ENCODE assay signal across 10 mouse cellular contexts in the genomic region with DNA sequence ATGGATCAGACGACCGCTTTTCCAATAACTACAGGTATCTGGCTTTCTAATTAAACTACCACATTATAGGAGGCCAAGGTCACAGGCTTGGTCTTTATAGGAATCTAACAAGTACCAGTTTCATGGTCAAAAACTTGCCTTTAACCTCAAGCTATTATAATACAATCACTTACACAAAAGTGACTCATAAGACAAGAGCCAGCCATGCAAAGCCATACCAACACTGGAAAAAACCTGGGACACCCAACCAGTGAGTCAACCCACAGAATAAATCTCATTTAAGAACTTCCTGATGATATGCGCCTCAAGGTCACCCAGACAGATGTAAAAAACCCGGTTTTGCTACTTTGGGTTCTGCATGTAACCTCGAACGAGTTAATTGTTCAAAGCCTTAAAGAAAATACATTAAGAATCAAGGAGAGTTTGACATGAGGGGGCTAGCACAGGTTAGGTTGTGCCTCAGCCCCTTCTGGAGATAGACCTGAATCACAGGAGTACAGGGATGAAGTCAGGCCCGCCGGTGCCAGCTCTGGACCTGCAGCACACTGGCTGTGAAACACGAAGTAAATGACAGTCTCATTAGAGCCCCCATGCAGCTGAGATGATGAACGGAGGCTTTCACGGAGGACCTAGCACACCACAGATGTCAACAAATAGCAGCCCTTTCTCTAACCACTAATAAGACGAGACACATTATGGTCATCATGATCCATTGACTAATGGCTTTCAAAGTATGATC. TPM values are rescaled to one million over a fixed set of nuclear protein-coding genes. Genes with fewer than 3 reads are reported as not detected.
DNase-seq lines count a peak whose midpoint lies in the region; ATAC-seq and TF ChIP-seq lines count a peak whose summit lies in the region.
"Had no signal": no experiment of that assay in that cellular context is flagged by ENCODE, and none has a peak within 500 bp of the region (broad histone marks: within the 10 kb centered on the region; RNA-seq: fewer than 3 reads in every experiment).

No protein-coding gene starts in this region.

- H3K27ac ChIP-seq in forebrain, embryonic 12.5 days, result no peak overlapping the region
- no peak overlapping the region for H3K27ac ChIP-seq in forebrain, embryonic 11.5 days (ENCODE audit: low read depth, low read length)
- H3K27ac ChIP-seq in forebrain, postnatal 0 days (ENCODE audit: low read depth, low read length), result no peak overlapping the region
- H3K27ac ChIP-seq in midbrain, embryonic 13.5 days, result no peak overlapping the region
- H3K27ac ChIP-seq: limb, embryonic 13.5 days had no signal

- no peak overlapping the region for H3K4me3 ChIP-seq in forebrain, embryonic 12.5 days (replicated peaks)
- H3K4me3 ChIP-seq in forebrain, embryonic 11.5 days (ENCODE audit: low read depth, low read length), result no peak overlapping the region
- peak overlapping the region; percentile 85 for H3K4me3 ChIP-seq in forebrain, postnatal 0 days (ENCODE audit: low read depth, low read length)
- peak overlapping the region; percentile 93 for H3K4me3 ChIP-seq in midbrain, embryonic 13.5 days (replicated peaks)
- H3K4me3 ChIP-seq: limb, embryonic 13.5 days had no signal

- 73% methylated on average over 12 of the region's 12 CpGs for WGBS in forebrain, embryonic 12.5 days
- 85% methylated on average over 12 of the region's 12 CpGs for WGBS in forebrain, embryonic 11.5 days
- 66% methylated on average over 12 of the region's 12 CpGs for WGBS in forebrain, postnatal 0 days
- WGBS in midbrain, embryonic 13.5 days, result 83% methylated on average over 12 of the region's 12 CpGs

- TF ChIP-seq CTCF in forebrain, postnatal 0 days (IDR thresholded peaks at IDR 0.05; ENCODE audit: low read depth), result no peak

- peaks cover 34% of the 10 kb centered on the region for H3K4me1 ChIP-seq in forebrain, embryonic 12.5 days
- H3K4me1 ChIP-seq in forebrain, embryonic 11.5 days (replicated peaks; ENCODE audit: control insufficient read depth, insufficient read depth, low read length), result peaks cover 9% of the 10 kb centered on the region; the same call in 1 of the 2 replicates
- H3K4me1 ChIP-seq in forebrain, postnatal 0 days (ENCODE audit: insufficient read depth), result peaks cover 13% of the 10 kb centered on the region
- H3K4me1 ChIP-seq in midbrain, embryonic 13.5 days (replicated peaks), result peaks cover 57% of the 10 kb centered on the region

- H3K9me3 ChIP-seq in forebrain, embryonic 12.5 days, result no peaks in the 10 kb centered on the region
- H3K9me3 ChIP-seq in forebrain, embryonic 11.5 days (ENCODE audit: control insufficient read depth, low read length), result no peaks in the 10 kb centered on the region
- H3K9me3 ChIP-seq in forebrain, postnatal 0 days (ENCODE audit: low read length), result no peaks in the 10 kb centered on the region
- H3K9me3 ChIP-seq in midbrain, embryonic 13.5 days, result no peaks in the 10 kb centered on the region
- H3K9me3 ChIP-seq: limb, embryonic 13.5 days had no signal

- H3K36me3 ChIP-seq in forebrain, embryonic 12.5 days (replicated peaks), result 0 out of 2 replicates have a peak, but pooled peaks cover 3% of the 10 kb centered on the region
- H3K36me3 ChIP-seq in forebrain, embryonic 11.5 days (ENCODE audit: control insufficient read depth, insufficient read depth, low read length), result no peaks in the 10 kb centered on the region
- no peaks in the 10 kb centered on the region for H3K36me3 ChIP-seq in forebrain, postnatal 0 days (ENCODE audit: insufficient read depth)
- 0 out of 2 replicates have a peak, but pooled peaks cover 4% of the 10 kb centered on the region for H3K36me3 ChIP-seq in midbrain, embryonic 13.5 days
- H3K36me3 ChIP-seq: limb, embryonic 13.5 days had no signal

- no peaks in the 10 kb centered on the region for H3K27me3 ChIP-seq in forebrain, embryonic 12.5 days
- H3K27me3 ChIP-seq in forebrain, embryonic 11.5 days (ENCODE audit: control insufficient read depth, insufficient read depth, low read length), result no peaks in the 10 kb centered on the region
- H3K27me3 ChIP-seq in forebrain, postnatal 0 days (ENCODE audit: insufficient read depth, low read length), result no peaks in the 10 kb centered on the region
- H3K27me3 ChIP-seq in midbrain, embryonic 13.5 days, result no peaks in the 10 kb centered on the region
- H3K27me3 ChIP-seq: limb, embryonic 13.5 days had no signal

- DNase-seq in forebrain, embryonic 11.5 days (ENCODE audit: low spot score), result no peak
- DNase-seq in 416B (ENCODE audit: low read depth), result peak; percentile 84
- no peak for DNase-seq in forebrain, postnatal 0 days
- no peak for DNase-seq in lung, adult 18-20 months
- no peak for DNase-seq in layer of hippocampus, adult 9-10 months (ENCODE audit: low spot score)
- no peak for DNase-seq in layer of hippocampus, postnatal 25 days (ENCODE audit: extremely low spot score in 1 of 2, low spot score in 1 of 2)

- no peak overlapping the region for H3K9ac ChIP-seq in forebrain, embryonic 12.5 days
- no peak overlapping the region for H3K9ac ChIP-seq in forebrain, embryonic 11.5 days (ENCODE audit: low read length)
- H3K9ac ChIP-seq in forebrain, postnatal 0 days, result 0 out of 2 replicates have a peak overlapping the region, but pooled peaks have one; percentile 34
- H3K9ac ChIP-seq in midbrain, embryonic 13.5 days (replicated peaks), result no peak overlapping the region
- H3K9ac ChIP-seq: limb, embryonic 13.5 days had no signal

- no peak for ATAC-seq in forebrain, embryonic 12.5 days (ENCODE audit: low FRiP score)
- no peak for ATAC-seq in forebrain, embryonic 11.5 days (replicated peaks; ENCODE audit: low FRiP score)
- no peak for ATAC-seq in forebrain, postnatal 0 days
- no peak for ATAC-seq in midbrain, embryonic 13.5 days
- ATAC-seq: intestine, embryonic 16.5 days had no signal

- H3K4me2 ChIP-seq in forebrain, embryonic 12.5 days, result peak overlapping the region; percentile 13
- H3K4me2 ChIP-seq in forebrain, embryonic 11.5 days (ENCODE audit: low read depth, low read length, severe bottlenecking), result no peak overlapping the region
- peak overlapping the region; percentile 68 for H3K4me2 ChIP-seq in forebrain, postnatal 0 days (ENCODE audit: low read depth)
- peak overlapping the region; percentile 66 for H3K4me2 ChIP-seq in midbrain, embryonic 13.5 days (replicated peaks)
- H3K4me2 ChIP-seq: limb, embryonic 13.5 days had no signal

RNA-seq across cellular contexts. Expression of gene Prkar2b, which starts 3.5 kb away (rescaled TPM):
- 66.7 and 68.4 TPM in 2 replicates for polyA plus RNA-seq in forebrain, embryonic 12.5 days (2016; fragmentation: Nextera tagmentation; extraction: Ambion mirVana)
- 50.1 and 50.4 TPM in 2 replicates for polyA plus RNA-seq in forebrain, embryonic 11.5 days (2014; fragmentation: Nextera tagmentation; extraction: Ambion mirVana)
- 215 and 218 TPM in 2 replicates for total RNA-seq in forebrain, postnatal 0 days (2014; rRNA removed)
- polyA plus RNA-seq in forebrain, postnatal 0 days (2015; fragmentation: Nextera tagmentation; extraction: Ambion mirVana), result 118 and 129 TPM in 2 replicates
- 103 and 105 TPM in 2 replicates for polyA plus RNA-seq in midbrain, embryonic 13.5 days (2015; fragmentation: Nextera tagmentation; extraction: Ambion mirVana)
- total RNA-seq in layer of hippocampus, postnatal 25 days (2021), result 10 to 100 TPM; 38.3 to 38.9 TPM

Comparison
In these comparisons a context has a peak if more than half of its experiments do, and no peak if none do; other contexts are left out.
1. H3K4me3 ChIP-seq: peak in forebrain, postnatal 0 days (single experiment) and midbrain, embryonic 13.5 days (single experiment); none in forebrain, embryonic 12.5 days (single experiment) and forebrain, embryonic 11.5 days (single experiment).